Mouse (Mus musculus) lung, postnatal 10 days (tissue): ENCODE measurements around the gene Fxyd4.

Experiments
- DNase-seq: peaks from one replicate; pipeline ENCODE4 v3.0.0; 2021

Gene Fxyd4

GRCm38 (mm10) chr6:117916737-117917426 is 20.6 kb downstream of the Fxyd4 start:
- peak; percentile 85 for DNase-seq

- no peak for DNase-seq
These were observed 21.2 kb downstream of the Fxyd4 start for GRCm38 (mm10) chr6:117916205-117916736.

GRCm38 (mm10) chr6:117914541-117914940 is 23.0 kb downstream of the Fxyd4 start:
- DNase-seq: no peak

GRCm38 (mm10) chr6:117910120-117910661 is 27.3 kb downstream of the Fxyd4 start:
- no peak for DNase-seq

- no peak for DNase-seq
These were observed 29.0 kb downstream of the Fxyd4 start for GRCm38 (mm10) chr6:117908424-117908900.

GRCm38 (mm10) chr6:117907979-117908355 is 29.5 kb downstream of the Fxyd4 start:
- DNase-seq: no peak

GRCm38 (mm10) chr6:117907301-117907978 is 30.1 kb downstream of the Fxyd4 start:
- peak; percentile 92 for DNase-seq

- peak; percentile 98 for DNase-seq
These were observed 30.8 kb downstream of the Fxyd4 start for GRCm38 (mm10) chr6:117906590-117907271.

- DNase-seq: peak; percentile 32
These were observed 31.4 kb downstream of the Fxyd4 start for GRCm38 (mm10) chr6:117906015-117906531.

GRCm38 (mm10) chr6:117905260-117905930 is 32.1 kb downstream of the Fxyd4 start:
- no peak for DNase-seq

GRCm38 (mm10) chr6:117903836-117904235 is 33.7 kb downstream of the Fxyd4 start:
- DNase-seq: no peak

- no peak for DNase-seq
These were observed 34.9 kb downstream of the Fxyd4 start for GRCm38 (mm10) chr6:117902556-117902955.

GRCm38 (mm10) chr6:117901510-117902402 is 35.7 kb downstream of the Fxyd4 start:
- no peak for DNase-seq

GRCm38 (mm10) chr6:117900126-117901080 is 37.1 kb downstream of the Fxyd4 start, which contains the start of gene Hnrnpf:
Hnrnpf (plus strand) TSS chr6:117900324.
- no peak for DNase-seq

- no peak for DNase-seq
These were observed 39.7 kb downstream of the Fxyd4 start for GRCm38 (mm10) chr6:117897800-117898199.

GRCm38 (mm10) chr6:117893435-117893834 is 44.1 kb downstream of the Fxyd4 start:
- no peak for DNase-seq

GRCm38 (mm10) chr6:117892386-117892785 is 45.1 kb downstream of the Fxyd4 start:
- DNase-seq: no peak

GRCm38 (mm10) chr6:117891369-117892160 is 45.9 kb downstream of the Fxyd4 start:
- peak; percentile 26 for DNase-seq

GRCm38 (mm10) chr6:117890257-117890656 is 47.2 kb downstream of the Fxyd4 start:
- no peak for DNase-seq
